Mouse (Mus musculus) heart, embryonic 14.5 days (tissue): ENCODE results near the gene Lbp. TPM values are rescaled to one million over a fixed set of nuclear protein-coding genes. Genes with fewer than 3 reads are reported as not detected.

Experiments used
- ATAC-seq: fragments of 200-750 bp; cut with Nextera tagmentation; 2 replicates; pipeline ENCODE4 v1.8.0; 2017; ENCODE audit warnings: low read depth, moderate TSS enrichment; ENCODE audit not compliant: insufficient number of reproducible peaks, insufficient read depth, low FRiP score
- H3K27ac ChIP-seq, 2 experiments: fragments of 200-500 bp in 1 of 2; fragments of 300-500 bp in 1 of 2; sonication (generic) in 1 of 2; replicated peaks in 1 of 2; 2 replicates each; pipeline ENCODE4 v1.5.1; 2012 to 2014; ENCODE audit warnings: low read depth in 2 of 2, low read length in 2 of 2, control low read depth in 1 of 2, mild to moderate bottlenecking in 1 of 2, mixed read lengths in 1 of 2; ENCODE audit not compliant: control insufficient read depth in 1 of 2, insufficient read depth in 1 of 2
- H3K27me3 ChIP-seq: fragments of 300-500 bp; sonication (generic); 2 replicates; pipeline ENCODE4 v1.6.1; 2014; ENCODE audit warnings: mild to moderate bottlenecking, low read length, control low read depth; ENCODE audit not compliant: control insufficient read depth, insufficient read depth
- H3K36me3 ChIP-seq: fragments of 300-500 bp; sonication (generic); 2 replicates; pipeline ENCODE4 v1.6.1; 2014; ENCODE audit warnings: mild to moderate bottlenecking, control low read depth, low read length, mixed read lengths; ENCODE audit not compliant: control insufficient read depth, insufficient read depth
- H3K4me1 ChIP-seq, 2 experiments: fragments of 200-500 bp in 1 of 2; fragments of 300-500 bp in 1 of 2; sonication (generic) in 1 of 2; 2 replicates each; pipeline ENCODE4 v1.6.1; 2012 to 2014; ENCODE audit warnings: low read length in 2 of 2, control low read depth in 1 of 2, mixed read lengths in 1 of 2; ENCODE audit not compliant: control insufficient read depth in 2 of 2, insufficient read depth in 2 of 2
- H3K4me2 ChIP-seq: fragments of 300-500 bp; sonication (generic); 2 replicates; pipeline ENCODE4 v1.6.1; 2014; ENCODE audit warnings: mild to moderate bottlenecking, low read length
- H3K4me3 ChIP-seq, 2 experiments: fragments of 200-500 bp in 1 of 2; fragments of 300-500 bp in 1 of 2; sonication (generic) in 1 of 2; 2 replicates each; pipeline ENCODE4 v1.5.1; 2012 to 2014; ENCODE audit warnings: low read length in 2 of 2, mild to moderate bottlenecking in 2 of 2, control low read depth in 1 of 2, low read depth in 1 of 2, moderate library complexity in 1 of 2; ENCODE audit not compliant: control insufficient read depth in 1 of 2, insufficient read depth in 1 of 2
- H3K9ac ChIP-seq: fragments of 300-500 bp; sonication (generic); 2 replicates; pipeline ENCODE4 v1.6.1; 2014; ENCODE audit warnings: mild to moderate bottlenecking, low read length
- H3K9me3 ChIP-seq: fragments of 300-500 bp; sonication (generic); 2 replicates; pipeline ENCODE4 v1.6.1; 2016; ENCODE audit warnings: low read length, control low read depth; ENCODE audit not compliant: control insufficient read depth
- WGBS: fragments of 180-500 bp; shearing (Covaris S2); extraction: QIAGEN DNeasy Blood & Tissue Kit; methylation state at CpG from one replicate; pipeline ENCODE4 v1.1.7; 2014; 5-methylcytosine and 5-hydroxymethylcytosine counted together
- polyA plus RNA-seq: library from polyadenylated mRNA; unstranded; fragments of >200 nt; fragmentation: Nextera tagmentation; extraction: Ambion mirVana; gene quantifications from 2 replicates; pipeline ENCODE4 v1.2.1, GENCODE M21; 2014

The Lbp gene
- polyA plus RNA-seq, 1 experiment from 2014 or later = 18.0 TPM

DNA sequence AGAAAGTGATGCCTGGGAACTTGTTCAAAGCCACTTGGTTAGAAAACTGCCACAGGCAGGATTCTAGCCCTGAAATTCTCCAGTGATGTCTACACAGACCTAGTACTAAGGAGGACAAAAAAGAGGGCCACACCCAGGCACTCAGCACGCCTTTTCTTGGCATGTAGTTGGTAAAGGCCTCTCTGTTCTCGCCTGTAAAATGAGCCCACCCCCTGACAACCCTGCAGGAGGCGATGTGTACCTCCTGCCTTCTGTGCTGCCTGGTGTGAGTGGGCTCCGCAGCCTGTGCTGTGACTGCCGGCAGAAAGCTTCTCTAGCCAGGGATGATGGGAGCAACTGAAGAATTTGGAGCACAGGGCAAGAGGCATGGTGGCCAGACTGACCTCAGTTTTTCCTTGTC is 2.0 kb downstream of the Lbp start:
- peaks cover 4 to 9% of the 10 kb centered on the region in 2 experiments; a peak in 3 of 4 replicates for H3K4me1 ChIP-seq
- no peaks in the 10 kb centered on the region for H3K27me3 ChIP-seq
- H3K9me3 ChIP-seq = 0 out of 2 replicates have a peak, but pooled peaks cover 4% of the 10 kb centered on the region
- no peak for ATAC-seq
- H3K9ac ChIP-seq = no peak overlapping the region
- WGBS = 56% methylated on average over 5 of the region's 5 CpGs
- H3K27ac ChIP-seq = no peak overlapping the region
- no peak overlapping the region for H3K4me3 ChIP-seq
- no peaks in the 10 kb centered on the region for H3K36me3 ChIP-seq
- H3K4me2 ChIP-seq = no peak overlapping the region

- H3K4me3 ChIP-seq = no peak overlapping the region
- no peak overlapping the region for H3K4me2 ChIP-seq
- H3K27me3 ChIP-seq = no peaks in the 10 kb centered on the region
- no peaks in the 10 kb centered on the region for H3K36me3 ChIP-seq
- H3K4me1 ChIP-seq = no peaks in the 10 kb centered on the region; a peak in 1 of 4 replicates
- H3K27ac ChIP-seq = no peak overlapping the region
- H3K9me3 ChIP-seq = no peaks in the 10 kb centered on the region
- no peak overlapping the region for H3K9ac ChIP-seq
- ATAC-seq = no peak
- 77% methylated on average over 1 of the region's 1 CpGs for WGBS
These were observed 6.8 kb downstream of the Lbp start for GRCm38 (mm10) chr2:158313089-158313488.

GRCm38 (mm10) chr2:158316371-158316770 is 10.1 kb downstream of the Lbp start:
- Histone ChIP-seq H3K36me3 (no peaks in the 10 kb centered on the region), H3K4me2 (no peak overlapping the region), H3K9me3 (no peaks in the 10 kb centered on the region), H3K27me3 (no peaks in the 10 kb centered on the region), H3K4me1 (no peaks in the 10 kb centered on the region), H3K4me3 (no peak overlapping the region), H3K9ac (no peak overlapping the region), H3K27ac (no peak overlapping the region)
- ATAC-seq = no peak
- 62% methylated on average over 8 of the region's 8 CpGs for WGBS

DNA sequence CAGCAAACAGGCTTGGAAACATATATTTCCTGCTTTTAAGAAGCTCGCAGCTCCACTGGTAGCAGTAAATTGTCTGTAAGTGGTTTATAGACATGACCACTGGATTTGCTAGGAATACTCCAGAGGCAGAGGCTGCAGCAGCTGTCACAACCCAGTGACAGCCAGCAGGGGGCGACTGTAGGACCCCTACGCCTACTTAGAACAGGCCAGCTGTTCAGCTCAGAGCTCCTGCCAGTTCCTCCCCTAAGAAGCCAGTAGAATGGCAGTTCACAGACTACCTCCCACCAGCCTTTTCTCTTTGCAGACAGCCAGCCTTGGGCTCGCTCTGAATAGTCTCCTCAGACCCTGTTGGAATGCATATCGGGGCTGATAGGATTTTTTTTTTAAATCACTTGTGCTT is 10.7 kb downstream of the Lbp start:
- WGBS = 16% methylated on average over 5 of the region's 5 CpGs
- Histone ChIP-seq H3K36me3 (no peaks in the 10 kb centered on the region), H3K4me2 (no peak overlapping the region), H3K9me3 (no peaks in the 10 kb centered on the region), H3K27me3 (no peaks in the 10 kb centered on the region), H3K9ac (no peak overlapping the region), H3K27ac (no peak overlapping the region), H3K4me1 (no peaks in the 10 kb centered on the region), H3K4me3 (no peak overlapping the region)
- no peak for ATAC-seq

DNA sequence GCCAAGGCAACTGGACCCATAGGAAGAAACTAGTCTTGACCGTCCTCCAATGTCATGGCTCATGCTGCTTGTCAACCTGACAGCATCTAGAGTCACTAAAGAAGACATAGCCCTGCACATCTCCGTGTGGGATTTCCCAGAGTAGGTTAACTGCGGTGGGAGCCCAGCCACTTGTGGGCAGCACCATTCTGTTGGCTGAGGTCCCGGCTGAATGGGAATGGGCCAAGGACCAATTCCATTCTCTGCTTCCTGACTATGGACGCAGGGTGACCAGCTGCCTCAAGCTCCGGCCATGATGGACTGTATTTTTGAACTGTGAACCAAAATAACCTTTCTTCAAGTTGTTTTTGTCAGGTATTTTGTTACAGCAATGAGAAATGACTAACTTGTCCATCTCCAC is 15.3 kb downstream of the Lbp start:
- H3K4me2 ChIP-seq = no peak overlapping the region
- H3K36me3 ChIP-seq = no peaks in the 10 kb centered on the region
- no peaks in the 10 kb centered on the region for H3K9me3 ChIP-seq
- WGBS = 82% methylated on average over 6 of the region's 6 CpGs
- H3K9ac ChIP-seq = no peak overlapping the region
- no peaks in the 10 kb centered on the region for H3K27me3 ChIP-seq
- H3K4me3 ChIP-seq = no peak overlapping the region
- H3K27ac ChIP-seq = no peak overlapping the region
- H3K4me1 ChIP-seq = no peaks in the 10 kb centered on the region; a peak in 1 of 4 replicates
- ATAC-seq = no peak

DNA sequence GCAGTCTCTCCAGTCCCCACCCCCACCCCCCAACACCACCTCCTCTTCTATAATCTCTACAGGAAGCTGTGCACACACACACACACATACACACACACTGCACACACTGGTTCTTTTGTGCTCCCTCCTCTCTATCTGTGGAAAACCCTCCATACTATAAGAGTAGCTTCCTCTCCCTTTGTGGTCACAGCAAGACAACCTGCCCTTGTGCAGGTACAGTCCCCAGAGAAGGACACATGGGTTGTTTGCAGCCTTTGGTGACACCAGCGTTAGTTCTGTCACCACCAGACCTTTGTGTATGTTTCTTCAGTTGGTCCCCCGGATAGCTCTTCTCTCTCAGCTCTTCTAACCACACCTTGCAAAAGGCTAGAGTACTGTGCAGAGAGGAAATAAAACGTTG is 16.6 kb downstream of the Lbp start:
- Histone ChIP-seq H3K9me3 (no peaks in the 10 kb centered on the region), H3K4me2 (no peak overlapping the region), H3K27ac (no peak overlapping the region), H3K9ac (no peak overlapping the region), H3K36me3 (no peaks in the 10 kb centered on the region), H3K4me1 (no peaks in the 10 kb centered on the region; a peak in 1 of 4 replicates), H3K4me3 (no peak overlapping the region), H3K27me3 (no peaks in the 10 kb centered on the region)
- ATAC-seq = no peak
- 55% methylated on average over 3 of the region's 3 CpGs for WGBS

GRCm38 (mm10) chr2:158324531-158325190 is 18.4 kb downstream of the Lbp start:
- Histone ChIP-seq H3K9ac (no peak overlapping the region), H3K4me3 (no peak overlapping the region), H3K4me2 (no peak overlapping the region), H3K36me3 (no peaks in the 10 kb centered on the region), H3K27me3 (no peaks in the 10 kb centered on the region), H3K4me1 (no peaks in the 10 kb centered on the region; a peak in 1 of 4 replicates), H3K9me3 (no peaks in the 10 kb centered on the region), H3K27ac (no peak overlapping the region)
- 58% methylated on average over 10 of the region's 10 CpGs for whole genome bisulfite sequencing
- ATAC-seq = peak; percentile 66; the same call in 1 of the 2 replicates

DNA sequence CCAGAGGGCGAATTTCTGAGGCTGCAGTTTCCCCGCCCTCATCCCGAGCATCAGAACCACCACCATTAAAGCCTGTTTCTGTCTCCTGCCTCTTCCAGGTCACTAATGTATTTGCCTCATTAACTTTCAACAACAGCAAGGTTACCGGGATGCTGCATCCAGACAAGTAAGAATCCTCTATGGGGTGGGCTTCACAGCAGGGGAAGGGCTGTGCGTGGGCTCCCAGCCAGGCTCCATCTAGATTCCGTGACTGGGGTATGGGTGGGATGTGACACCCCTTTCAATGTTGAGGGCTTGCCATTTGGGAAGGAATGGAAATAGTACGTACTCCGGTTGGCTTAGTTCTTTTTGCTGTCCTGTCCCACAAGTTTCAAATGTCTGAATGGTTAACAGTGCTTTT is 19.3 kb downstream of the Lbp start:
- 80% methylated on average over 8 of the region's 8 CpGs for WGBS
- no peak overlapping the region for H3K9ac ChIP-seq
- H3K9me3 ChIP-seq = no peaks in the 10 kb centered on the region
- H3K4me2 ChIP-seq = no peak overlapping the region
- ATAC-seq = no peak
- no peaks in the 10 kb centered on the region; a peak in 1 of 4 replicates for H3K4me1 ChIP-seq
- no peak overlapping the region for H3K4me3 ChIP-seq
- H3K27me3 ChIP-seq = no peaks in the 10 kb centered on the region
- no peaks in the 10 kb centered on the region for H3K36me3 ChIP-seq
- no peak overlapping the region for H3K27ac ChIP-seq
